Mouse (Mus musculus): ENCODE data around the gene Sema3b. TPM values are rescaled to one million over a fixed set of nuclear protein-coding genes. Genes with fewer than 3 reads are reported as not detected.

Sema3b gene
- polyA plus RNA-seq, 1 experiment from 2014 or later = 0.41 TPM

- peaks cover 30% of the 10 kb centered on the region for H3K4me1 ChIP-seq (ENCODE audit: insufficient read depth)
- no peak for ATAC-seq
- WGBS (ENCODE audit: insufficient replicate concordance) = 45% methylated on average over 9 of the region's 9 CpGs
- H3K27me3 ChIP-seq (ENCODE audit: insufficient read depth, low read length) = no peaks in the 10 kb centered on the region
- TF ChIP-seq EP300 (IDR thresholded peaks at IDR 0.05; ENCODE audit: low read depth) = no peak
- no peak for TF ChIP-seq CTCF (IDR thresholded peaks at IDR 0.05; ENCODE audit: low read depth)
- DNase-seq = no peak
- H3K9me3 ChIP-seq (ENCODE audit: low read length) = no peaks in the 10 kb centered on the region
- H3K9ac ChIP-seq (replicated peaks) = no peak overlapping the region; the same call in 1 of the 2 replicates
- H3K27ac ChIP-seq (ENCODE audit: low read depth) = peak overlapping the region; percentile 6; the same call in 1 of the 2 replicates
- no peak overlapping the region for H3K4me3 ChIP-seq (ENCODE audit: low read depth, low read length)
- H3K36me3 ChIP-seq (replicated peaks; ENCODE audit: insufficient read depth, low read length) = no peaks in the 10 kb centered on the region
- H3K4me2 ChIP-seq (ENCODE audit: low read depth, low read length) = peak overlapping the region; percentile 5
These were observed 1.3 kb downstream of the Sema3b start for GRCm38 (mm10) chr9:107607653-107608245.

DNA sequence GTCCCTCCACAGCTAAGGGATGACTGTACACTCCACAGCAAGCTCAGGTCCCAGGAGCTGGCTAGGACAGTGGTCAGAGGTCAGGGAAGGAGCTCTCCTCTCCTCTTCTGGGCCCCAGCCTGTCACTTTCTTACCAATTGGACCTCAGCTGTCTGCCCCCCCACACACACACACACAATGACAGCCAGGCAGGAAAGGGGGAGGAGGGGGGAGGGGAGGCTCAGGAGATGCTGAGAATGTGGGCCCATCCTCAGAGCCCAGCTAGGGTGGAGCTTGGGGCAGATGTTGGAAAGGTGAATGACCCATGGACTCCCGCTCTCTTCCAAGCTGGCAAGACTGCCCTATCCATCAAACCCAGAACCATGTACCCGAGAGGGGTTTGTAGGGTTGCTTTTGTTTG, 2.0 kb downstream of the Sema3b start:
- peaks cover 31% of the 10 kb centered on the region for H3K4me1 ChIP-seq (ENCODE audit: insufficient read depth)

GRCm38 (mm10) chr9:107606591-107606990, 2.4 kb downstream of the Sema3b start:
- WGBS (ENCODE audit: insufficient replicate concordance) = 46% methylated on average over 9 of the region's 9 CpGs
- H3K27ac ChIP-seq (ENCODE audit: low read depth) = no peak overlapping the region
- no peak overlapping the region; the same call in 1 of the 2 replicates for H3K9ac ChIP-seq (replicated peaks)
- no peaks in the 10 kb centered on the region for H3K36me3 ChIP-seq (replicated peaks; ENCODE audit: insufficient read depth, low read length)
- no peaks in the 10 kb centered on the region for H3K27me3 ChIP-seq (ENCODE audit: insufficient read depth, low read length)
- no peak for ATAC-seq
- H3K9me3 ChIP-seq (ENCODE audit: low read length) = no peaks in the 10 kb centered on the region
- DNase-seq = no peak
- peak overlapping the region; percentile 10; the same call in 1 of the 2 replicates for H3K4me3 ChIP-seq (ENCODE audit: low read depth, low read length)
- H3K4me2 ChIP-seq (ENCODE audit: low read depth, low read length) = peak overlapping the region; percentile 51
- peaks cover 26% of the 10 kb centered on the region for H3K4me1 ChIP-seq (ENCODE audit: insufficient read depth)
- no peak for TF ChIP-seq EP300 (IDR thresholded peaks at IDR 0.05; ENCODE audit: low read depth)
- no peak for TF ChIP-seq CTCF (IDR thresholded peaks at IDR 0.05; ENCODE audit: low read depth)

More for the DNA sequence above, 2.0 kb downstream of the Sema3b start:
- ATAC-seq (no peak), DNase-seq (no peak)
- no peak overlapping the region for H3K9ac ChIP-seq (replicated peaks)
- peak overlapping the region; percentile 10; the same call in 1 of the 2 replicates for H3K4me3 ChIP-seq (ENCODE audit: low read depth, low read length)
- TF ChIP-seq CTCF (IDR thresholded peaks at IDR 0.05; ENCODE audit: low read depth) = no peak
- no peak for TF ChIP-seq EP300 (IDR thresholded peaks at IDR 0.05; ENCODE audit: low read depth)
- no peaks in the 10 kb centered on the region for H3K9me3 ChIP-seq (ENCODE audit: low read length)
- peak overlapping the region; percentile 51 for H3K4me2 ChIP-seq (ENCODE audit: low read depth, low read length)
- 80% methylated on average over 2 of the region's 2 CpGs for WGBS (ENCODE audit: insufficient replicate concordance)
- no peaks in the 10 kb centered on the region for H3K36me3 ChIP-seq (replicated peaks; ENCODE audit: insufficient read depth, low read length)
- H3K27me3 ChIP-seq (ENCODE audit: insufficient read depth, low read length) = no peaks in the 10 kb centered on the region
- no peak overlapping the region for H3K27ac ChIP-seq (ENCODE audit: low read depth)

DNA sequence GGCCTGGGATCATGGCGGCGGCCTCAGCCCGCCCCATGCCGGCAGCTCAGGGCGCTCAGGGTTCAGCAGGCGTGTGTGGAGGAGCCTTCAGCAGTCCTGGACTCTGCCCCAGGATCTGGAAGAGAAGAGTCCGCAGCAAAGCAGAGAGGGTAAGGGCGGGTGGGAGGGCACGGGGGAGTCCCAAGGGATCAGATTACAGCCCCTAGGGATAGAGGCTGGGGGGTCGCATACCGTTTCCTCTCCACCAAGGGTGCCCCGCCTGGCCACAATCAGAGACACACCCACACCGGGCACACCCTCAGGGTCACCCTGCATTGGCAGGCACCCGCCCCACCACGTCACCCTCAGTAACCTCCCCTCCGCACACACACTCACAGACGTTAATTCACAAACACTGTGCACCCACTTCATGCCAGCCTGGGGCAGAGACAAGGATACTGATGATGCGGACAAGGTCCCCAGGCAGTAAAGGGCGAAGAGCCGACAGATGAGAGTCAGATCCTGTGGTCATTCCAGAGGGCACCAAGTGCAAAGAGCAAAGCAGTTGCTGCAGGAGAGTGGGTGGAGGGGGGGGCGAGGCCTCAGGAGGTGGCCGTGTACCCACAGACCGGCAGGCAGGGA, 3.9 kb downstream of the Sema3b start:
- H3K4me2 ChIP-seq (ENCODE audit: low read depth, low read length) = no peak overlapping the region
- no peak overlapping the region for H3K9ac ChIP-seq (replicated peaks)
- TF ChIP-seq EP300 (IDR thresholded peaks at IDR 0.05; ENCODE audit: low read depth) (no peak), CTCF (IDR thresholded peaks at IDR 0.05; ENCODE audit: low read depth) (no peak)
- 54% methylated on average over 23 of the region's 23 CpGs for WGBS (ENCODE audit: insufficient replicate concordance)
- H3K9me3 ChIP-seq (ENCODE audit: low read length) = no peaks in the 10 kb centered on the region
- peaks cover 20% of the 10 kb centered on the region for H3K4me1 ChIP-seq (ENCODE audit: insufficient read depth)
- DNase-seq = no peak
- no peak for ATAC-seq
- no peak overlapping the region for H3K27ac ChIP-seq (ENCODE audit: low read depth)
- no peaks in the 10 kb centered on the region for H3K36me3 ChIP-seq (replicated peaks; ENCODE audit: insufficient read depth, low read length)
- H3K4me3 ChIP-seq (ENCODE audit: low read depth, low read length) = no peak overlapping the region
- H3K27me3 ChIP-seq (ENCODE audit: insufficient read depth, low read length) = no peaks in the 10 kb centered on the region

DNA sequence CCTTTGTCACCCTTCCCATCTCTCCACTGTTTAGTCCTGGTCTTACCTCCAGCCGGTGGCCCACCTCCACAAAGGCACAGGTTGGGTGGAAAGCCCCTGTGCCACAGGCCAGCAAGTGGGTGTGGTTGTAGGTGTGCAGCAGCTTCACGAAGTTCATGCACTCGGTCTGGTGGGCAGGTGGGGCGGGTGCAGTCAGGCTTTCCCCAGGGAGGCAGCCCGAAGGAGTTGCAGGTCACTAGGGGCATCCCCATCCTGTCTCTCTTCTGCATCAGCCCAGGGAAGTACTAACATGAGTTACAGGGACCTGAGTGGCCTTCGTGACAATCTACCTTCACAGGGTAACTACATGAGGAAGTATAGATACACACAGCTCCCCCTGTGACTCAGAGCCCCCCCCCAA, 5.8 kb downstream of the Sema3b start:
- ATAC-seq (no peak), DNase-seq (no peak)
- Histone ChIP-seq H3K27me3 (ENCODE audit: insufficient read depth, low read length) (no peaks in the 10 kb centered on the region), H3K4me3 (ENCODE audit: low read depth, low read length) (no peak overlapping the region), H3K4me1 (ENCODE audit: insufficient read depth) (peaks cover 20% of the 10 kb centered on the region), H3K27ac (ENCODE audit: low read depth) (no peak overlapping the region), H3K4me2 (ENCODE audit: low read depth, low read length) (no peak overlapping the region), H3K36me3 (replicated peaks; ENCODE audit: insufficient read depth, low read length) (no peaks in the 10 kb centered on the region), H3K9ac (replicated peaks) (no peak overlapping the region), H3K9me3 (ENCODE audit: low read length) (no peaks in the 10 kb centered on the region)
- 69% methylated on average over 6 of the region's 6 CpGs for WGBS (ENCODE audit: insufficient replicate concordance)
- TF ChIP-seq CTCF (IDR thresholded peaks at IDR 0.05; ENCODE audit: low read depth) = no peak
- no peak for TF ChIP-seq EP300 (IDR thresholded peaks at IDR 0.05; ENCODE audit: low read depth)

DNA sequence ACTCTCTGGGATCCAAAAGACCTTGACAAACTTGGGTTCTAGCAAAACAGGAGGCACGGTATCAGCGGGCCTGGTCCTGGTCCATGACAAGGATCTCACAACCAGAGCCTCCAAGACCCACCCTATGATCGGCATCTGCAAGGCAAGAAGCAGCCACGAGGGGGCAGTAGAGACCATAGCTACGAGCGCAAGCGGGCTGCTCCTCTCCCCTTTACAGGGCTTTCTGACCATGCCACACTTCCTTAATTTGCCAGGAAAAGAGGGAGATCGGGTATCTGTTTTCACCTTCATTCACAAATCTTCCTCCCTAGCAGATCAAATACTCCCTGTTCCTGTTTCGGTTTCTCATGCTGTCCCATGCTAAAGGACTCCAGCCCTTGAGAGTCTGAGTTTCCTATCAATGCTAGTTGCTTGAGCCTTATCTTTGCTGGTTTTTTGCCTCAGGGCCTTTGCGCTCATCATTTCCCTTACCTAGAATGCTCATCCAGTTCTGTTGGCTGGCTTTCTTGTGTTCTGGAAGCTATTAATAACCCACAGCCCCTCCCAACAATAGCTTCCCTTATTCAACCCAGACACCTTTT, 6.9 kb downstream of the Sema3b start:
- no peaks in the 10 kb centered on the region for H3K27me3 ChIP-seq (ENCODE audit: insufficient read depth, low read length)
- H3K4me2 ChIP-seq (ENCODE audit: low read depth, low read length) = peak overlapping the region; percentile 52; the same call in 1 of the 2 replicates
- DNase-seq = peak; percentile 94
- H3K4me1 ChIP-seq (ENCODE audit: insufficient read depth) = peaks cover 17% of the 10 kb centered on the region
- TF ChIP-seq CTCF (IDR thresholded peaks at IDR 0.05; ENCODE audit: low read depth) (peak; percentile 99), EP300 (IDR thresholded peaks at IDR 0.05; ENCODE audit: low read depth) (no peak)
- no peak overlapping the region; the same call in 1 of the 2 replicates for H3K9ac ChIP-seq (replicated peaks)
- 4% methylated on average over 10 of the region's 10 CpGs for WGBS (ENCODE audit: insufficient replicate concordance)
- 0 out of 2 replicates have a peak overlapping the region, but pooled peaks have one; percentile 6 for H3K27ac ChIP-seq (ENCODE audit: low read depth)
- 0 out of 2 replicates have a peak overlapping the region, but pooled peaks have one; percentile 8 for H3K4me3 ChIP-seq (ENCODE audit: low read depth, low read length)
- no peaks in the 10 kb centered on the region for H3K9me3 ChIP-seq (ENCODE audit: low read length)
- ATAC-seq = peak; percentile 60
- no peaks in the 10 kb centered on the region for H3K36me3 ChIP-seq (replicated peaks; ENCODE audit: insufficient read depth, low read length)
